10 mouse cellular contexts compared by ENCODE assay signal in the genomic region with DNA sequence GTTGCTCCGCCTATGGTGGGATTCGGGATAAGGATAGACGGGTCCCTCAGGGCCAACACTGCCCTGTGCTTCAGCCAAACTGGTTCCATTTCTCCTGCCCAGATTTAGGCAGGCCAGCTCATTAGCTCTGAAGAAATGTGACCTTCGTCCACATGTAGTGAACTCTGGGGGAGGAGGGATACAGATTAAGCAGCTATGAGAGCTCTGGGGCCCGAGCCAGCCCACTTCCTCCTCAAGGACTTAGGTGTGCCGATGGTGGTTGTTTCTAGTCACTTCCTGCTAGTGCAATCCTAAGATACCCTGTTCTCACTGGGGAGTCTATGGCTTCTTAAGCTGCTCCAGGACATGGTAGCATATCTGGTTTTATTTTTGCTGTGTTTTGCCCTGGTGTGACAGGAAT. TPM values are rescaled to one million over a fixed set of nuclear protein-coding genes. Genes with fewer than 3 reads are reported as not detected.
DNase-seq lines count a peak whose midpoint lies in the region; ATAC-seq lines count a peak whose summit lies in the region.
"Had no signal": no experiment of that assay in that cellular context is flagged by ENCODE, and none has a peak within 500 bp of the region (broad histone marks: within the 10 kb centered on the region; RNA-seq: fewer than 3 reads in every experiment).

No protein-coding gene starts in this region.

- peak overlapping the region; percentile 62; the same call in 1 of the 2 replicates for H3K27ac ChIP-seq in liver, embryonic 15.5 days (replicated peaks)
- H3K27ac ChIP-seq in liver, embryonic 12.5 days, result no peak overlapping the region
- H3K27ac ChIP-seq: hindbrain, embryonic 10.5 days; liver, embryonic 13.5 days had no signal

- peak; percentile 74 for DNase-seq in fat pad, adult 2 months (ENCODE audit: extremely low read depth, low read depth, low spot score)
- DNase-seq in lung, postnatal 14 days, result peak; percentile 67
- peak; percentile 46 for DNase-seq in thymus, postnatal 25 days
- no peak for DNase-seq in layer of hippocampus, adult 11-12 months (ENCODE audit: low spot score)
- DNase-seq in MN1 (ENCODE audit: low spot score), result no peak
- no peak for DNase-seq in frontal cortex, postnatal 25 days (ENCODE audit: low spot score in 2 of 2)
- DNase-seq: liver, embryonic 13.5 days had no signal

- peak; percentile 20; the same call in 1 of the 2 replicates for ATAC-seq in liver, embryonic 15.5 days (ENCODE audit: insufficient read depth)
- no peak for ATAC-seq in liver, embryonic 12.5 days

- no peaks in the 10 kb centered on the region for H3K9me3 ChIP-seq in liver, embryonic 15.5 days (replicated peaks)
- H3K9me3 ChIP-seq in liver, embryonic 12.5 days (replicated peaks), result no peaks in the 10 kb centered on the region
- H3K9me3 ChIP-seq: hindbrain, embryonic 10.5 days; liver, embryonic 13.5 days had no signal

- 40% methylated on average over 6 of the region's 6 CpGs for WGBS in liver, embryonic 15.5 days (ENCODE audit: insufficient replicate concordance)
- WGBS in liver, embryonic 12.5 days (ENCODE audit: insufficient replicate concordance), result 42% methylated on average over 6 of the region's 6 CpGs

- H3K4me1 ChIP-seq in liver, embryonic 15.5 days (replicated peaks), result peaks cover 52% of the 10 kb centered on the region
- peaks cover 54% of the 10 kb centered on the region for H3K4me1 ChIP-seq in liver, embryonic 12.5 days
- H3K4me1 ChIP-seq: hindbrain, embryonic 10.5 days had no signal

- H3K4me3 ChIP-seq in liver, embryonic 15.5 days (replicated peaks), result no peak overlapping the region
- no peak overlapping the region for H3K4me3 ChIP-seq in liver, embryonic 12.5 days
- H3K4me3 ChIP-seq: hindbrain, embryonic 10.5 days; liver, embryonic 13.5 days had no signal

- H3K36me3 ChIP-seq in liver, embryonic 15.5 days (replicated peaks), result peaks cover 16% of the 10 kb centered on the region
- peaks cover 33% of the 10 kb centered on the region for H3K36me3 ChIP-seq in liver, embryonic 12.5 days
- H3K36me3 ChIP-seq: hindbrain, embryonic 10.5 days had no signal

- H3K4me2 ChIP-seq in liver, embryonic 15.5 days, result no peak overlapping the region
- H3K4me2 ChIP-seq in liver, embryonic 12.5 days, result no peak overlapping the region
- H3K4me2 ChIP-seq: liver, embryonic 13.5 days had no signal

- no peak overlapping the region for H3K9ac ChIP-seq in liver, embryonic 15.5 days
- H3K9ac ChIP-seq in liver, embryonic 12.5 days, result no peak overlapping the region
- H3K9ac ChIP-seq: liver, embryonic 13.5 days had no signal

- no peaks in the 10 kb centered on the region for H3K27me3 ChIP-seq in liver, embryonic 15.5 days
- no peaks in the 10 kb centered on the region for H3K27me3 ChIP-seq in liver, embryonic 12.5 days (replicated peaks)
- H3K27me3 ChIP-seq: liver, embryonic 13.5 days had no signal

RNA-seq across cellular contexts. Expression of a gene that starts 16.3 kb away (rescaled TPM):
- polyA plus RNA-seq in liver, embryonic 15.5 days (2015; fragmentation: Nextera tagmentation; extraction: Ambion mirVana), result 10.8 and 11.3 TPM in 2 replicates
- 15.3 and 17.0 TPM in 2 replicates for polyA plus RNA-seq in liver, embryonic 12.5 days (2016; fragmentation: Nextera tagmentation; extraction: Ambion mirVana)

RNA-seq across cellular contexts. Expression of a gene that starts 33.2 kb away (rescaled TPM):
- 74.1 and 87.6 TPM in 2 replicates for polyA plus RNA-seq in liver, embryonic 15.5 days (2015; fragmentation: Nextera tagmentation; extraction: Ambion mirVana)
- 47.5 and 51.3 TPM in 2 replicates for polyA plus RNA-seq in liver, embryonic 12.5 days (2016; fragmentation: Nextera tagmentation; extraction: Ambion mirVana)

Comparison
In these comparisons a context has a peak if more than half of its experiments do, and no peak if none do; other contexts are left out.
1. DNase-seq: peak in fat pad, adult 2 months (single experiment), lung, postnatal 14 days (single experiment) and thymus, postnatal 25 days (single experiment); none in layer of hippocampus, adult 11-12 months (single experiment), MN1 (single experiment) and frontal cortex, postnatal 25 days (0 of 2).